8 mouse cellular contexts compared by ENCODE assay signal in genomic region chr9:15239042-15239925, GRCm38 (mm10). TPM values are rescaled to one million over a fixed set of nuclear protein-coding genes. Genes with fewer than 3 reads are reported as not detected.
DNase-seq lines count a peak whose midpoint lies in the region; ATAC-seq and TF ChIP-seq lines count a peak whose summit lies in the region.

Vstm5 (plus strand) TSS chr9:15239045.

- H3K9me3 ChIP-seq in heart, embryonic 12.5 days (replicated peaks), result no peaks in the 10 kb centered on the region
- H3K9me3 ChIP-seq in liver, embryonic 16.5 days (replicated peaks; ENCODE audit: control insufficient read depth, low read length), result no peaks in the 10 kb centered on the region

- no peaks in the 10 kb centered on the region for H3K27me3 ChIP-seq in heart, embryonic 12.5 days (replicated peaks)
- H3K27me3 ChIP-seq in liver, embryonic 16.5 days (ENCODE audit: control insufficient read depth, insufficient read depth, low read depth, low read length), result peaks cover 4% of the 10 kb centered on the region; the same call in 1 of the 2 replicates

- peak within 1 kb of the TSS; percentile 92 for H3K4me2 ChIP-seq in heart, embryonic 12.5 days
- H3K4me2 ChIP-seq in liver, embryonic 16.5 days (ENCODE audit: low read depth, low read length), result peak within 1 kb of the TSS; percentile 61

- 3% methylated on average over 35 of the region's 35 CpGs for WGBS in heart, embryonic 12.5 days
- WGBS in liver, embryonic 16.5 days (ENCODE audit: insufficient replicate concordance), result 4% methylated on average over 35 of the region's 35 CpGs

- TF ChIP-seq CTCF in cortical plate, adult 2 months (IDR thresholded peaks at IDR 0.05; ENCODE audit: extremely low read depth, insufficient read depth, low read length), result peak; percentile 27; the same call in 1 of the 2 replicates

- H3K9ac ChIP-seq in heart, embryonic 12.5 days, result peak within 1 kb of the TSS; percentile 77
- H3K9ac ChIP-seq in liver, embryonic 16.5 days (ENCODE audit: low read depth, low read length), result peak within 1 kb of the TSS; percentile 43; the same call in 1 of the 2 replicates

- TF ChIP-seq POLR2A in cortical plate, adult 2 months (IDR thresholded peaks at IDR 0.05; ENCODE audit: extremely low read depth, insufficient read depth, low read length), result no peak

- no peaks in the 10 kb centered on the region for H3K36me3 ChIP-seq in heart, embryonic 12.5 days
- H3K36me3 ChIP-seq in liver, embryonic 16.5 days (ENCODE audit: control insufficient read depth, insufficient read depth), result no peaks in the 10 kb centered on the region

- H3K27ac ChIP-seq in cortical plate, adult 2 months (ENCODE audit: insufficient read depth, low read length), result no peak within 1 kb of the TSS
- peak within 1 kb of the TSS; percentile 53 for H3K27ac ChIP-seq in heart, embryonic 12.5 days (ENCODE audit: poor library complexity, severe bottlenecking)
- H3K27ac ChIP-seq in liver, embryonic 16.5 days (ENCODE audit: low read length), result no peak within 1 kb of the TSS

- DNase-seq in heart, adult 18-20 months, result peak; percentile 7 to 17
- no peak for DNase-seq in heart, adult 8-10 months (ENCODE audit: low spot score)
- DNase-seq in kidney, postnatal 36 days, result peak; percentile 52 to 72
- DNase-seq in retina, postnatal 1 day, result peak; percentile 66
- DNase-seq in spleen, postnatal 10 days (ENCODE audit: low spot score in 2 of 2), result no peak

- no peaks in the 10 kb centered on the region for H3K4me1 ChIP-seq in cortical plate, adult 2 months (ENCODE audit: control insufficient read depth, insufficient read depth, low read length)
- H3K4me1 ChIP-seq in heart, embryonic 12.5 days (replicated peaks), result peaks cover 21% of the 10 kb centered on the region
- H3K4me1 ChIP-seq in liver, embryonic 16.5 days (ENCODE audit: control insufficient read depth, low read depth, low read length), result no peaks in the 10 kb centered on the region; the same call in 1 of the 2 replicates

- ATAC-seq in heart, embryonic 12.5 days (ENCODE audit: insufficient number of reproducible peaks, low FRiP score), result peak; percentile 70
- ATAC-seq in liver, embryonic 16.5 days (ENCODE audit: low read depth), result peak; percentile 39; the same call in 1 of the 2 replicates

- peak within 1 kb of the TSS; percentile 61 for H3K4me3 ChIP-seq in cortical plate, adult 2 months (ENCODE audit: insufficient read depth, low read length)
- peak within 1 kb of the TSS; percentile 56 for H3K4me3 ChIP-seq in heart, embryonic 12.5 days
- H3K4me3 ChIP-seq in liver, embryonic 16.5 days (ENCODE audit: low read depth, low read length), result peak within 1 kb of the TSS; percentile 47

RNA-seq across cellular contexts. Expression of gene Vstm5, which starts in this region (rescaled TPM):
- total RNA-seq in heart, adult 18-20 months (2021), result under 1 TPM; 0.23 to 0.35 TPM
- under 1 TPM in 2 of 4 experiments, not detected in 2; 0.14 to 0.41 TPM for total RNA-seq in heart, adult 8-10 months (2022)
- polyA plus RNA-seq in cortical plate, adult 2 months (2012; rRNA removed), result 18.7 and 18.9 TPM in 2 replicates
- 3.0 and 3.9 TPM in 2 replicates for polyA plus RNA-seq in heart, embryonic 12.5 days (2016; fragmentation: Nextera tagmentation; extraction: Ambion mirVana)
- polyA plus RNA-seq in liver, embryonic 16.5 days (2015; fragmentation: Nextera tagmentation; extraction: Ambion mirVana), result 0.25 and 0.30 TPM in 2 replicates

Comparison
In these comparisons a context has a peak if more than half of its experiments do, and no peak if none do; other contexts are left out.
1. Peak in DNase-seq in heart, adult 18-20 months; RNA of the gene not detected or under 1 TPM.
2. Peak in ATAC-seq, H3K4me3 ChIP-seq, H3K9ac ChIP-seq and H3K4me2 ChIP-seq in liver, embryonic 16.5 days; RNA of the gene not detected or under 1 TPM.
3. DNase-seq: peak in kidney, postnatal 36 days (2 of 2) and retina, postnatal 1 day (single experiment); none in heart, adult 8-10 months (single experiment) and spleen, postnatal 10 days (0 of 2).
4. Peak in every context shown above with its lines, with median percentiles within 50 percentile points of each other: H3K4me3 ChIP-seq.